Mouse (Mus musculus) lung, postnatal 25 days (tissue): ENCODE data around the gene Marveld3.
A peak's percentile ranks its signal among the peaks of the same experiment; 100 is the strongest.

Experiments
- DNase-seq: peaks from one replicate; pipeline ENCODE4 v3.0.0; 2022; ENCODE audit warnings: low spot score

Marveld3 gene

DNA sequence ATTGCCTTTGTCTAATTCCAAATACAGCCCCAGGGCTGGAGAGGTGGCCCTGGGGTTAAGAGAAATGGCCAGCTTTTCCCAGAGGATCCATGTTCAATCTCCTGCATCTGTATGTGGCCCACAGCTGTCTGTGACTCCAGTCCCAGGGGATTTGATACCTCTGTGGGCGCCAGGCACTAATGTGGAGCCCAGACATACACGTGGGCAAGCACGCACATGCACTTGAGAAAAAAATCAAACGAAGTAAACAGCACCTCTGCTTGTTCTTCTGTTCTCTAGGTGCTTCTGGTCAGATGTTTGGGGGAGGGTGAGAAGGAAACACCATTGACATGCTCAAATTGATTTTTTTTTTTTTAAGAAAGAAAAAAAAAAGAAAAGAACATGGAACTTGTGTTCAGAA, 2.1 kb upstream of the Marveld3 start:
- DNase-seq, result no peak

GRCm38 (mm10) chr8:109963421-109963820, 1.4 kb upstream of the Marveld3 start:
- DNase-seq, result no peak

- no peak for DNase-seq
Measured at GRCm38 (mm10) chr8:109962896-109963295, 893 bp upstream of the Marveld3 start.

- no peak for DNase-seq
Measured at GRCm38 (mm10) chr8:109959112-109959511, 2.9 kb downstream of the Marveld3 start.

DNA sequence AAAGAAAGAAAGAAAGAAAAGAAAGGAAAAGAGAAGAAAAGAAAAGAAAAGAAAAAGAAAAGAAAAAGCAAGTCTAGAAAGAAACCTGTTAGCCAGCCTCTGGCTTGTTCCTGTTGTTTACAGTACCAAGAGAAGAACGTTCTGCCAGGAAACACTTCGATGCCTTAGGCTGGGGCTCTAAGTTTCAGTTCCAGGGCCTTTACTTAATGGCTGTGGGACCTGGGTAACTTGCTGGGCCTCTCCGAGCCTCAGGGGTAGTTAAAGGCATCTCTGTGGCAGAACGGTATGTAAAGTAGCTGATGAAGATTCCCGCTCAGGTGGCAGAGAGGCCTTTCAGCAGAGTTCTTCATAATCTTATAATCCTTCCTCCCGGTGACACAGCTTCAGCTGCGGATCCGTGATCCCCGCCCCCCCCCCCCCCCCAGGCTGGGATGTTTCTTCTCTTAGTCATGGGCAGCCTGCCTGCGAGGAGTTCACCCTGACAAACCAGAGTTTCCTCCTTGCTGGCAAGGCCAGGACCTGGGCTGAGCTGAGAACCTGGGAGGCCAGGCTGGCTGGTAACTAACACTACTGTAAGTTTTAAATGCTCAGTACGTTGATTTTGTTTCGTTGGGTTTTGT, 3.9 kb downstream of the Marveld3 start:
- peak; percentile 35 for DNase-seq

- DNase-seq, result peak; percentile 31
Measured at GRCm38 (mm10) chr8:109957167-109958028, 4.6 kb downstream of the Marveld3 start.

GRCm38 (mm10) chr8:109954486-109954948, 7.5 kb downstream of the Marveld3 start:
- no peak for DNase-seq

DNA sequence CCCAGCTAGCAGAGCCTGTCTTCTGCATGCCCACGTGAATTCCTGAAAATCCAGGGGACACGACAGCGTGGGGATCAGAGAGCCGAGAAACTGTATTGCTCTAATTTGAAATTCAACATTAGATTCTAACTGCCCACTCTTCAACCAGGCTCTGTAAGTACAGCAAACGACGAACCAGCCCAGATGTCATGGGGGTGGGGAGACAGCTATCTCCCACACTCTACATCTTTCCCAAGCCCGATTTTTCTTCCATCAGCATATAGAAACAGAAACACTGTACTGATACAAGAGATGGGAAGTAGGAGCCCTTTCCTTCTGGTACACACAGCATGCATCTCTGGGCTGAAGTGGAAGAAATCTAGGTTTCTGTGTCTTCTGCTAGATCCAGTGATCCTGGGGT, 9.8 kb downstream of the Marveld3 start:
- no peak for DNase-seq

DNA sequence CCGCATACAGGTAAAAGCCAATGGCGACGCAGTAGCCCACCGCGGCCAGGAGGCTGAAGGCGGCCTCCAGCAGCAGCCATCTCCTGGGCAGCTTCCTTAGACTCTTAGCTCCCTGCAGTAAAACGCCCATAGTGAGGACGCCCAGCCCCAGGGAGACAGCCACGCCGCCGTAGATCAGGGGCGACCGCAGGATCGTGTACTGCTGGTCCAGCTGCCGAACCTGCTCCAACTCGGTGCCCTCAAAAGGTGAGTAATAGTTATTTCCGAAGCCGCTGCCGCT, 13.8 kb downstream of the Marveld3 start:
- no peak for DNase-seq

DNA sequence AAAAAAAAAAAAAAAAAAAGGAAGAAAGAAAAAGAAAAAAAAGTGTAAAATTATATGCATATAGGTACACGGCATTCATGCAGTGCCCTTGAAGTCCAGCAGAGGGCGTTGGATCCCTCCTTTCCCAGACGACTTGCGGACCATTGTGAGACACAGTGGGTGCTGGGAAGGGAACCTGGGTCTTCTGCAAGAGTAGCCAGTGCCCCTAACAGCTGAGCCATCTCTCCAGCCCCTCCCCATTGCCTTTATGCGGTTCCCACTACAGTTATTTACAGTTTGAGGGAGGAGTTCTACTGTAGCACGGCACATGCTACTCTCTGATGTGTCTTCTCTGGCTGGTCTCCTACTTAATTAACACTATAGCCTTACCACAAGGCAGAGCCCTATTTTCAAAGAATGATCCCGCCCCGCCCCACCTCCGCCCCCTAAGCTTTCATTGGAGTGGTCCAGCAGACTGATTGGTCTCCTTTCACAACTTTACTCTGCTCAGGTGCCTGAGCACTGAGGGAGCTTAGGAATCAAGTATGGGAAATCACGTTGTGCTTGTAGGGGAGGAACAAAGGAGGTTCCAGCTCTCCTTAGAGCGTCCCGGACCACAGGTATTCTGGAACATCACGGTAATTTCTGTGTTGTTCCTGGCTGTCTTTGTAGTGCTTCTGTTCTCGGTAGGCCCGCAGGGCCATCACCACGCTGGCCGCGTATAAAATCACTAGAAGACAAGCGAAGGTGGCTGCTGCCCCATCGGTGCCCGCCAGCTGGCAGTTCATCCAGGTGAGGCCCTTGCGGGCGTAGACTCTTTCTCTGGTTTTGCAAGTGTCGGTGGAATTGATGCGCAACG, 14.3 kb downstream of the Marveld3 start:
- peak; percentile 38 for DNase-seq

DNA sequence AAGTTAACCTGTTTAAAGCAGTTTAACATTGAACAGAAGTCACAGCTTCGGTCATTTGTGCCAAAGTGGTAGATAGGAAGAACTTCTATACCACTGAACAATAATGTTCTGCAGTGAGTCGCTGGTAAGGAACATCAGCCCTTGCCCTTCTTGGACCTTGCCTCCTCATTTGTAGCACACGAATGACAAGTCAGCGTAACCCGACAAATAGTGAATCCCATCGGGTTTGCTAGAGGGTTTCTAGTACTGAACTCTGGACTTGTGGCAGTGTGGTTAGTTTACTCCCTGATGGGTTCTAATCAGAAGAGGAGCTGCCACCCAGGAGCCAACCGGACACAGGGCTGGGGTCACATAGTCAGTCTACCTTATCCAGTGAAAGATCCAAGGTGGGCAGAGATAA, 15.7 kb downstream of the Marveld3 start:
- DNase-seq, result no peak

- no peak for DNase-seq
Measured at GRCm38 (mm10) chr8:109945694-109946093, 16.3 kb downstream of the Marveld3 start.

GRCm38 (mm10) chr8:109945153-109945632, 16.8 kb downstream of the Marveld3 start:
- no peak for DNase-seq

DNA sequence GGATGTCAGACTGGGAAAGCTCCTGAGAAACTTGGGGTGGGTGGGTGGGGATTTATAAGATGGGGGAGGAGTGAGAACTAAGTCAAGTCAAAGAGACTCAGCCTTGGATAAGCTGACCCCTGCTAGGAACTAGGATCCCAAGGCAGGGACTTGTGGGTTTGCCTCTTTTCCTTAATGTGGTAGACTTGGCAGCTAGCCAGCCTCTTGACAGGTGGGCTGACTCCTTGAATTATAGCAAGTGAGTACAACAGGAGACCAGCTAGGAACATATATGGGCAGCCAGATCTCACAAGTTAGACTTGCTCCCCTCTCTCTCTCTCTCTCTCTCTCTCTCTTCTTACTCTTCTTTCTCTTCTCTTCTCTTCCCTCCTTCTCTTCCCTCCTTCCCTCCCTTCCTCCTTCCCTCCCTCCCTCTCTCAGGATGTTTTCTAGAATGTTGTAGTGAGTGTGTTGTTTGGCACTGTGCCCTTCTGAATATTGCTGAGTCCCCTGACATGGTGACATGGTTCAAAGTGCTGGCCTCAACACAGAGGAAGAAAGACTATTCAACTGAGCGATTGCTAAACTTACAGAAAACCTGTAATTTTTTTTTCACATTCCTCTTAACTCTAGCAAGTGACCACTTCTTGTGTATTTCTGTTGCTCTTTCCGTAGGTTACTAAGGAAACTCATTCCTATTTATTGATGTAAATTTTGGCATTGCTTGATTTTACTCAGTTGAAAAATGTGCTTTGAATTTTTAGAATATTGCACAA, 20.2 kb downstream of the Marveld3 start:
- no peak for DNase-seq

- no peak for DNase-seq
Measured at GRCm38 (mm10) chr8:109920406-109921390, 41.3 kb downstream of the Marveld3 start.

DNA sequence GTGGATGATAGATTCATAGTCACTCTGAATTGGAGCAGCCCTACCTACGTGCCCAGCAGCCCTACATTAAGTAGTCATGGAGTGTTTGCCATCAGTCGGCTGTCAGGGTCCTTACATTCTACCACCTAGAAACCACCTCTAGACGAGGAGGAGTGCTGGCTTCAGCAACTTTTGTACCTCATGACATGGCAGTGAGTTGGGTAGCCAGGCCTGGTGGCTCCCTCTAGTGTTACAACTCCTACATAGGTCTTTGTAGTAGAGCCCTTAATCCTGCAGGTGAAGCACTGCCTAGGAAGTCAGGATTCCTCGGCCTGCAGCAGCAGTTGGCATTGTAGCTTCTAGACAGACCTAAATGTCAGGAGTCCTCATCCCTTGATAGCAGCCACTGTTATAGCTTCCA, 44.7 kb downstream of the Marveld3 start:
- DNase-seq, result peak; percentile 68

- DNase-seq, result no peak
Measured at GRCm38 (mm10) chr8:109907376-109907775, 54.6 kb downstream of the Marveld3 start.

GRCm38 (mm10) chr8:109906907-109907306, 55.1 kb downstream of the Marveld3 start:
- no peak for DNase-seq

DNA sequence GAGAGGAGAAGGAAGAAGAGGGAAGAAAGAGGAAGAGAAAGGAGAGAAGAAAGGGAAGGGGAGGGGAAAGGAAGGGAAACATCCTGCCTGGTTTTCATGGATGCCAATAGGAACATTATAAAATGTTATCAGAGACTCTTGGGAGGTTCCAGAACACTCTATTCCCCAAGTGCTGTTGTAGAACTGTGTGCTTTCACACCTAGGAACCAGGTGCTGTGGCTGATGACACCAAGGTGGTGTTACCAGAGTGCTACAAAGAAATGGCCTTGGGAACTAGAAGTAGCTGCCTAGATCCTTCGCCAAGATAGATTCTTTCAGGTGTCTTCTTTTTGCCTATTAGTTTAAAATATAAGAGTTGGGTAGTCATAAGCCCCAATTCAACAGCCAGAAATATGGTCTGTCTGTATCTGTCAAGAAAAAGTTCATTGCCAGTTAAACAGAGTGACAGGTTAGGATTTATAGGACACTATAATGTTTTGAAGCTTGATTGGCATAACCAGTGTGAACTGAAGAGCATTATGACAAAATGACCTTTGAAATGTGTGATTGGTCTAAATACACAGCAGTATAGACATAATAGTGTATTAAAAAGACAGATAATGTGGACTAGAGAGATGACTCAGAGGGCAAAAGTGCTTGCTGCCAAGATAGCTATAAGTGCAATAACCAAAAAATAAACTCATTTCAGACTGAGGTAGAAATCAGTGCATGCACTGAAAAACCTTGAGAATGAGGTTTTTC, 56.9 kb downstream of the Marveld3 start:
- no peak for DNase-seq

DNA sequence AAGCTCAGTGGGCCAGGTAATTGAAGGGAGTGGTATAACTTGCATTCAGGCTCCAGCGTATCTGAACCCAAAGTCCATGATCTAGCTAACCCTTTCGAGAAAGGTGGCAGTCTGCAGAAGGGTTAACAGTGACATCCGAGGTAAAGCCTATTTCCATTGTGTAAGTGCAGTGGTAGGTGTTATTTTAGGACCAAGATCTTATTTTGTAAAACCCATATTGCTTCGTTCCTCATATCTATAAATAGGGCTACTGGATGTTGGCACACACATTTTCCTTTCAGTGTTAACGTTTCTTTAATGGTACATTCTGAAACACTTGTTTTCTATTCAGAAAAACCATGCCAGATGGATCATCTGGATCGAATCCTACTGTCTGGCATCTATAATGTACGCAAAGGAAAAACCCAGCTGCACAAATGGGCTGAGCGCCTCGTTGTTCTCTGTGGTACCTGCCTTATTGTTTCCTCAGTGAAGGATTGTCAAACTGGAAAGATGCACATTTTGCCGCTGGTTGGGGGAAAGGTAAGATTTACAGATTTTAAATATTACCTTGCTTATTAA, 58.0 kb downstream of the Marveld3 start:
- no peak for DNase-seq
